ENCODE assay signal across 8 mouse cellular contexts in genomic region chr7:131553771-131554175, GRCm38 (mm10). TPM values are rescaled to one million over a fixed set of nuclear protein-coding genes. Genes with fewer than 3 reads are reported as not detected.
DNase-seq lines count a peak whose midpoint lies in the region; ATAC-seq and TF ChIP-seq lines count a peak whose summit lies in the region.

No protein-coding gene starts in this region.

- ATAC-seq in liver, embryonic 11.5 days (replicated peaks; ENCODE audit: low FRiP score) = peak; percentile 43
- ATAC-seq in hindbrain, embryonic 11.5 days (ENCODE audit: low FRiP score) = peak; percentile 70
- ATAC-seq in limb, embryonic 15.5 days (ENCODE audit: insufficient number of reproducible peaks, low FRiP score, low TSS enrichment, low read depth) = 0 out of 2 replicates have a peak, but pooled peaks have one; percentile 48

- under 1% methylated on average over 38 of the region's 39 CpGs for WGBS in liver, embryonic 11.5 days
- under 1% methylated on average over 39 of the region's 39 CpGs for WGBS in hindbrain, embryonic 11.5 days
- under 1% methylated on average over 39 of the region's 39 CpGs for WGBS in limb, embryonic 15.5 days

- H3K4me3 ChIP-seq in liver, embryonic 11.5 days (ENCODE audit: low read depth, low read length) = peak overlapping the region; percentile 33
- H3K4me3 ChIP-seq in hindbrain, embryonic 11.5 days (ENCODE audit: low read depth, low read length) = peak overlapping the region; percentile 37
- peak overlapping the region; percentile 34 for H3K4me3 ChIP-seq in limb, embryonic 15.5 days

- H3K9ac ChIP-seq in liver, embryonic 11.5 days (ENCODE audit: low read depth, low read length) = no peak overlapping the region
- H3K9ac ChIP-seq in hindbrain, embryonic 11.5 days (ENCODE audit: low read depth, low read length) = no peak overlapping the region; the same call in 1 of the 2 replicates
- no peak overlapping the region for H3K9ac ChIP-seq in limb, embryonic 15.5 days

- H3K27me3 ChIP-seq in liver, embryonic 11.5 days (replicated peaks; ENCODE audit: control insufficient read depth, insufficient read depth, low read length) = peaks cover 98% of the 10 kb centered on the region
- peaks cover 96% of the 10 kb centered on the region for H3K27me3 ChIP-seq in hindbrain, embryonic 11.5 days (ENCODE audit: control insufficient read depth, insufficient read depth, low read length)
- peaks cover 99% of the 10 kb centered on the region for H3K27me3 ChIP-seq in limb, embryonic 15.5 days

- peaks cover 2% of the 10 kb centered on the region; the same call in 1 of the 2 replicates for H3K4me1 ChIP-seq in liver, embryonic 11.5 days (replicated peaks; ENCODE audit: control insufficient read depth, insufficient read depth, low read length)
- peaks cover 14% of the 10 kb centered on the region; the same call in 1 of the 2 replicates for H3K4me1 ChIP-seq in hindbrain, embryonic 11.5 days (replicated peaks; ENCODE audit: control insufficient read depth, insufficient read depth, low read length)
- H3K4me1 ChIP-seq in limb, embryonic 15.5 days = peaks cover 34% of the 10 kb centered on the region

- no peaks in the 10 kb centered on the region for H3K9me3 ChIP-seq in liver, embryonic 11.5 days (ENCODE audit: control insufficient read depth, low read length)
- no peaks in the 10 kb centered on the region for H3K9me3 ChIP-seq in hindbrain, embryonic 11.5 days (ENCODE audit: control insufficient read depth, low read length)
- no peaks in the 10 kb centered on the region for H3K9me3 ChIP-seq in limb, embryonic 15.5 days

- peak; percentile 49 for DNase-seq in liver, embryonic 11.5 days (ENCODE audit: low spot score)
- no peak for DNase-seq in liver
- DNase-seq in brain, embryonic 14.5 days (ENCODE audit: low read depth) = peak; percentile 42
- peak; percentile 72 for DNase-seq in hindbrain, embryonic 11.5 days (ENCODE audit: low spot score)
- DNase-seq in naive thymus-derived CD4-positive, alpha-beta T cell, adult 2 months (ENCODE audit: low read depth) = peak; percentile 44
- DNase-seq in left cerebral cortex, postnatal 4 days = no peak
- no peak for DNase-seq in left cerebral cortex, adult 9 months (ENCODE audit: low spot score in 2 of 2)

- TF ChIP-seq CTCF in brain, embryonic 14.5 days (IDR thresholded peaks at IDR 0.05; ENCODE audit: borderline replicate concordance, extremely low read depth, insufficient read depth, insufficient read length) = no peak

- H3K4me2 ChIP-seq in liver, embryonic 11.5 days = peak overlapping the region; percentile 56
- peak overlapping the region; percentile 66 for H3K4me2 ChIP-seq in hindbrain, embryonic 11.5 days (replicated peaks; ENCODE audit: low read depth, low read length)
- H3K4me2 ChIP-seq in limb, embryonic 15.5 days = peak overlapping the region; percentile 56

- intact Hi-C loops in left cerebral cortex, postnatal 4 days (cut with DNase I) = loop anchor here (5.0 kb wide), 1 partner anchor 329 kb away; no protein-coding TSS in a partner anchor

- H3K36me3 ChIP-seq in liver, embryonic 11.5 days (ENCODE audit: control insufficient read depth, insufficient read depth, low read length) = no peaks in the 10 kb centered on the region
- no peaks in the 10 kb centered on the region for H3K36me3 ChIP-seq in hindbrain, embryonic 11.5 days (ENCODE audit: control insufficient read depth, insufficient read depth, low read length)
- H3K36me3 ChIP-seq in limb, embryonic 15.5 days = no peaks in the 10 kb centered on the region

- H3K27ac ChIP-seq in liver, embryonic 11.5 days (ENCODE audit: low read depth, low read length) = no peak overlapping the region
- H3K27ac ChIP-seq in hindbrain, embryonic 11.5 days (ENCODE audit: low read depth, low read length) = peak overlapping the region; percentile 54; the same call in 1 of the 2 replicates
- no peak overlapping the region for H3K27ac ChIP-seq in limb, embryonic 15.5 days

- TF ChIP-seq POLR2A in brain, embryonic 14.5 days (IDR thresholded peaks at IDR 0.05; ENCODE audit: borderline replicate concordance, extremely low read depth, insufficient read depth, insufficient read length, poor library complexity, severe bottlenecking) = no peak

RNA-seq across cellular contexts. Expression of gene Hmx2, which starts 5.2 kb away (rescaled TPM):
- polyA plus RNA-seq in liver, embryonic 11.5 days (2014; fragmentation: Nextera tagmentation; extraction: Ambion mirVana) = not detected in 2 replicates
- 2.3 and 3.0 TPM in 2 replicates for polyA plus RNA-seq in brain, embryonic 14.5 days (2012; rRNA removed)
- 2.7 and 3.5 TPM in 2 replicates for polyA plus RNA-seq in hindbrain, embryonic 11.5 days (2014; fragmentation: Nextera tagmentation; extraction: Ambion mirVana)
- polyA plus RNA-seq in limb, embryonic 15.5 days (2015; fragmentation: Nextera tagmentation; extraction: Ambion mirVana) = not detected in 2 replicates
- not detected for total RNA-seq in left cerebral cortex, postnatal 4 days (2021)

RNA-seq across cellular contexts. Expression of gene Bub3, which starts 6.2 kb away (rescaled TPM):
- 192 and 201 TPM in 2 replicates for polyA plus RNA-seq in liver, embryonic 11.5 days (2014; fragmentation: Nextera tagmentation; extraction: Ambion mirVana)
- polyA plus RNA-seq in brain, embryonic 14.5 days (2012; rRNA removed) = 147 and 194 TPM in 2 replicates
- polyA plus RNA-seq in hindbrain, embryonic 11.5 days (2014; fragmentation: Nextera tagmentation; extraction: Ambion mirVana) = 271 and 278 TPM in 2 replicates
- polyA plus RNA-seq in limb, embryonic 15.5 days (2015; fragmentation: Nextera tagmentation; extraction: Ambion mirVana) = 176 and 179 TPM in 2 replicates
- total RNA-seq in left cerebral cortex, postnatal 4 days (2021) = 10 to 100 TPM; 56.6 to 59.5 TPM

RNA-seq across cellular contexts. Expression of gene Hmx3, which starts 11.1 kb away (rescaled TPM):
- polyA plus RNA-seq in liver, embryonic 11.5 days (2014; fragmentation: Nextera tagmentation; extraction: Ambion mirVana) = not detected in 2 replicates
- polyA plus RNA-seq in brain, embryonic 14.5 days (2012; rRNA removed) = 3.1 and 3.5 TPM in 2 replicates
- polyA plus RNA-seq in hindbrain, embryonic 11.5 days (2014; fragmentation: Nextera tagmentation; extraction: Ambion mirVana) = 0.57 and 1.2 TPM in 2 replicates
- not detected in 2 replicates for polyA plus RNA-seq in limb, embryonic 15.5 days (2015; fragmentation: Nextera tagmentation; extraction: Ambion mirVana)
- not detected for total RNA-seq in left cerebral cortex, postnatal 4 days (2021)

Comparison
In these comparisons a context has a peak if more than half of its experiments do, and no peak if none do; other contexts are left out.
1. DNase-seq: peak in liver, embryonic 11.5 days (single experiment), brain, embryonic 14.5 days (single experiment), hindbrain, embryonic 11.5 days (single experiment) and naive thymus-derived CD4-positive, alpha-beta T cell, adult 2 months (single experiment); none in liver (single experiment), left cerebral cortex, postnatal 4 days (single experiment) and left cerebral cortex, adult 9 months (0 of 2).
2. Peak in every context shown above with its lines, with median percentiles within 50 percentile points of each other: ATAC-seq, H3K4me2 ChIP-seq and H3K4me3 ChIP-seq.